Mouse (Mus musculus) stomach, postnatal 0 days (tissue): ENCODE measurements around the gene Ubald2.

ENCODE experiments used
- CTCF ChIP-seq: IDR thresholded peaks from 2 replicates; pipeline ENCODE4 v1.5.1; 2016; ENCODE audit warnings: antibody characterized with exemption, low read depth, mild to moderate bottlenecking, moderate library complexity
- EP300 ChIP-seq: optimal IDR thresholded peaks from 2 replicates; pipeline ENCODE3; 2016; ENCODE audit warnings: antibody characterized with exemption

DNA sequence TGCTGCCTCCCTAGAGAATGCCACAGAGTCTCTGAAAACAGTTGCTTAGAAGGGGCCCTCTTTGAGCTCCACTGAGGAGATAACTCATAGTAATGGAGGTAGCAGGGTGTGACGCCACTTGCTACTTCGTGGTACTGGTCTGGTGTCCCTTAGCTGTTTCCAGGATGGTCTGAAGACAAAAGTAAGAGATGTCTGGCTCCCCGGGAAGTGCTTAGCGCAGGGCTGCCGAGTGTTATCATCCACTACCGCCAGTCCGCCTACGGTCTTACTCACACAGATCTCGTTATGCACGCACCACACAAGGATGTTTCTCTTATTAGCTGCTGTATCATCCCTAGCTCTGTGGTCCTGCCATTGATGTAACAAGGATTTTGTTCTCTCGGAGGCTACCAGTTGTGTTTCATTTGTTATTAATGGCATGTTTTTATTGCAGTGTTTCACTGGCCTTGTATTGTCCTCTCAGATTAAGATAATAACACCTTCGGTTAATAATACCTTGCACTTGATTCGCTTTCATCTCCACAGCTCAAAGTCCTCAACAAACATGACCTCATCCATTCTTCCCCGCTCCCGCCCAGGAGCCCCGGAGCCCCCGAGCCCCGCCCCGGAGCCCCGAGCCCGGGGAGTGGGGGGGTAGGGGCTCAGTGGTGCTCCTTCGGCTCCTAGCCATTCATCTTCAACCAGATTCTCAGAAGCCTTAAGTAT is 3.0 kb upstream of the Ubald2 start:
- TF ChIP-seq CTCF (no peak), EP300 (no peak)
